Mouse (Mus musculus) heart, postnatal 25 days (tissue): ENCODE data around the gene Apoa4. TPM values are rescaled to one million over a fixed set of nuclear protein-coding genes. Genes with fewer than 3 reads are reported as not detected.

Experiments used
- DNase-seq: peaks from one replicate; pipeline ENCODE4 v3.0.0; 2022; ENCODE audit warnings: low spot score
- intact Hi-C: fragments of 180-260 bp; cut with DNase I; formaldehyde crosslinking; loops from one replicate; pipeline ENCODE4 v1.15.1; 2025
- total RNA-seq, 2 experiments: library from RNA; stranded (reverse); gene quantifications; 2 replicates each; pipeline ENCODE4 v1.2.3; 2021

Gene Apoa4
- total RNA-seq, result not detected

- DNase-seq, result no peak
- intact Hi-C loops, result no loop called here
Measured at GRCm38 (mm10) chr9:46240526-46241153, at the start of gene Apoa4. Gene Apoa4 (plus strand): TSS chr9:46240696.

GRCm38 (mm10) chr9:46191234-46191633, 49.3 kb upstream of the Apoa4 start:
- no peak for DNase-seq
- intact Hi-C loops, result loop anchor here (1.0 kb wide), 1 partner anchor 187 kb away; no protein-coding TSS in a partner anchor

- DNase-seq, result no peak
- intact Hi-C loops, result loop anchor here (1.0 kb wide), 1 partner anchor 187 kb away; no protein-coding TSS in a partner anchor
Measured at GRCm38 (mm10) chr9:46191644-46192043, 48.9 kb upstream of the Apoa4 start.

GRCm38 (mm10) chr9:46192642-46193041, 47.9 kb upstream of the Apoa4 start:
- intact Hi-C loops, result no loop called here

GRCm38 (mm10) chr9:46194809-46195208, 45.7 kb upstream of the Apoa4 start:
- intact Hi-C loops, result no loop called here
- DNase-seq, result no peak

More at GRCm38 (mm10) chr9:46192642-46193041, 47.9 kb upstream of the Apoa4 start:
- DNase-seq, result no peak

- DNase-seq, result peak; percentile 69
- intact Hi-C loops, result no loop called here
Measured at GRCm38 (mm10) chr9:46196699-46197169, 43.8 kb upstream of the Apoa4 start.

GRCm38 (mm10) chr9:46198461-46198860, 42.0 kb upstream of the Apoa4 start:
- DNase-seq, result peak; percentile 44
- intact Hi-C loops, result no loop called here

GRCm38 (mm10) chr9:46198936-46199335, 41.6 kb upstream of the Apoa4 start:
- DNase-seq, result no peak
- intact Hi-C loops, result no loop called here

- intact Hi-C loops, result no loop called here
- no peak for DNase-seq
Measured at GRCm38 (mm10) chr9:46199609-46200008, 40.9 kb upstream of the Apoa4 start.

GRCm38 (mm10) chr9:46206834-46207500, 33.5 kb upstream of the Apoa4 start:
- DNase-seq, result no peak
- intact Hi-C loops, result no loop called here

- intact Hi-C loops, result no loop called here
- DNase-seq, result no peak
Measured at GRCm38 (mm10) chr9:46207501-46207869, 33.0 kb upstream of the Apoa4 start.

- intact Hi-C loops, result no loop called here
- no peak for DNase-seq
Measured at GRCm38 (mm10) chr9:46208401-46208974, 32.0 kb upstream of the Apoa4 start.

GRCm38 (mm10) chr9:46210473-46210872, 30.0 kb upstream of the Apoa4 start:
- intact Hi-C loops, result no loop called here
- no peak for DNase-seq

- DNase-seq, result no peak
- intact Hi-C loops, result no loop called here
Measured at GRCm38 (mm10) chr9:46214276-46214675, 26.2 kb upstream of the Apoa4 start.

- intact Hi-C loops, result no loop called here
- DNase-seq, result no peak
Measured at GRCm38 (mm10) chr9:46214946-46215337, 25.6 kb upstream of the Apoa4 start.

- intact Hi-C loops, result no loop called here
- DNase-seq, result no peak
Measured at GRCm38 (mm10) chr9:46215338-46216322, 24.9 kb upstream of the Apoa4 start.

GRCm38 (mm10) chr9:46216744-46217470, 23.6 kb upstream of the Apoa4 start:
- DNase-seq, result no peak
- intact Hi-C loops, result no loop called here

GRCm38 (mm10) chr9:46218176-46218575, 22.3 kb upstream of the Apoa4 start:
- DNase-seq, result no peak
- intact Hi-C loops, result no loop called here

- intact Hi-C loops, result no loop called here
- DNase-seq, result no peak
Measured at GRCm38 (mm10) chr9:46223090-46223489, 17.4 kb upstream of the Apoa4 start.
